Mouse (Mus musculus): Measurements from ENCODE around the gene Chrna3. TPM values are rescaled to one million over a fixed set of nuclear protein-coding genes. Genes with fewer than 3 reads are reported as not detected.

Gene Chrna3
- 4.5 and 5.6 TPM in 2 replicates for polyA plus RNA-seq (2015; fragmentation: Nextera tagmentation; extraction: Ambion mirVana)

GRCm38 (mm10) chr9:55026275-55026663, at the start of gene Chrna3:
Chrna3 (minus strand) TSS chr9:55026562.
- peak within 1 kb of the TSS; percentile 71 for H3K9ac ChIP-seq
- ATAC-seq = peak; percentile 68
- H3K27ac ChIP-seq = no peak within 1 kb of the TSS
- H3K27me3 ChIP-seq = peaks cover 45% of the 10 kb centered on the region
- H3K9me3 ChIP-seq (replicated peaks) = no peaks in the 10 kb centered on the region
- peak within 1 kb of the TSS; percentile 53 for H3K4me3 ChIP-seq
- H3K4me1 ChIP-seq = peaks cover 17% of the 10 kb centered on the region
- H3K36me3 ChIP-seq (ENCODE audit: poor library complexity, severe bottlenecking) = no peaks in the 10 kb centered on the region
- under 1% methylated on average over 39 of the region's 39 CpGs for WGBS
- H3K4me2 ChIP-seq = peak within 1 kb of the TSS; percentile 88

GRCm38 (mm10) chr9:55067965-55068265, 41.6 kb upstream of the Chrna3 start:
- H3K4me3 ChIP-seq = no peak overlapping the region
- peak overlapping the region; percentile 21; the same call in 1 of the 2 replicates for H3K27ac ChIP-seq
- H3K36me3 ChIP-seq (ENCODE audit: poor library complexity, severe bottlenecking) = no peaks in the 10 kb centered on the region
- no peaks in the 10 kb centered on the region for H3K9me3 ChIP-seq (replicated peaks)
- no peak for ATAC-seq
- H3K4me2 ChIP-seq = 0 out of 2 replicates have a peak overlapping the region, but pooled peaks have one; percentile 14
- WGBS = 35% methylated on average over 5 of the region's 5 CpGs
- H3K9ac ChIP-seq = no peak overlapping the region
- H3K27me3 ChIP-seq = no peaks in the 10 kb centered on the region
- H3K4me1 ChIP-seq = peaks cover 24% of the 10 kb centered on the region

GRCm38 (mm10) chr9:55067260-55067964, 41.0 kb upstream of the Chrna3 start:
- 7% methylated on average over 8 of the region's 8 CpGs for WGBS
- 0 out of 2 replicates have a peak overlapping the region, but pooled peaks have one; percentile 14 for H3K4me2 ChIP-seq
- peak overlapping the region; percentile 21; the same call in 1 of the 2 replicates for H3K27ac ChIP-seq
- H3K4me1 ChIP-seq = peaks cover 24% of the 10 kb centered on the region
- H3K36me3 ChIP-seq (ENCODE audit: poor library complexity, severe bottlenecking) = no peaks in the 10 kb centered on the region
- ATAC-seq = peak; percentile 70
- no peaks in the 10 kb centered on the region for H3K27me3 ChIP-seq
- no peak overlapping the region for H3K9ac ChIP-seq
- H3K4me3 ChIP-seq = no peak overlapping the region
- no peaks in the 10 kb centered on the region for H3K9me3 ChIP-seq (replicated peaks)

- Histone ChIP-seq H3K4me3 (no peak overlapping the region), H3K27me3 (no peaks in the 10 kb centered on the region), H3K4me2 (no peak overlapping the region), H3K36me3 (ENCODE audit: poor library complexity, severe bottlenecking) (no peaks in the 10 kb centered on the region), H3K4me1 (peaks cover 24% of the 10 kb centered on the region), H3K9me3 (replicated peaks) (no peaks in the 10 kb centered on the region), H3K27ac (no peak overlapping the region), H3K9ac (no peak overlapping the region)
- no peak for ATAC-seq
- 95% methylated on average over 9 of the region's 9 CpGs for WGBS
These were observed 38.9 kb upstream of the Chrna3 start for GRCm38 (mm10) chr9:55065241-55065640.

GRCm38 (mm10) chr9:55058067-55058466, 31.7 kb upstream of the Chrna3 start:
- no peak overlapping the region for H3K4me2 ChIP-seq
- no peaks in the 10 kb centered on the region for H3K9me3 ChIP-seq (replicated peaks)
- H3K27ac ChIP-seq = no peak overlapping the region
- no peak for ATAC-seq
- H3K27me3 ChIP-seq = no peaks in the 10 kb centered on the region
- no peaks in the 10 kb centered on the region for H3K36me3 ChIP-seq (ENCODE audit: poor library complexity, severe bottlenecking)
- 93% methylated on average over 4 of the region's 4 CpGs for WGBS
- no peaks in the 10 kb centered on the region for H3K4me1 ChIP-seq
- H3K4me3 ChIP-seq = no peak overlapping the region
- H3K9ac ChIP-seq = no peak overlapping the region

- no peak for ATAC-seq
- H3K4me3 ChIP-seq = no peak overlapping the region
These were observed 29.1 kb upstream of the Chrna3 start for GRCm38 (mm10) chr9:55055386-55055930.

GRCm38 (mm10) chr9:55048211-55048880, 22.0 kb upstream of the Chrna3 start, which contains the start of gene Chrnb4:
Chrnb4 (minus strand) TSS chr9:55048779.
- Histone ChIP-seq H3K9ac (peak within 1 kb of the TSS; percentile 67), H3K4me1 (peaks cover 9% of the 10 kb centered on the region), H3K27me3 (no peaks in the 10 kb centered on the region), H3K4me3 (peak within 1 kb of the TSS; percentile 52), H3K27ac (no peak within 1 kb of the TSS), H3K9me3 (replicated peaks) (no peaks in the 10 kb centered on the region), H3K4me2 (peak within 1 kb of the TSS; percentile 93), H3K36me3 (ENCODE audit: poor library complexity, severe bottlenecking) (no peaks in the 10 kb centered on the region)
- ATAC-seq = peak; percentile 62; the same call in 1 of the 2 replicates
- WGBS = 3% methylated on average over 22 of the region's 23 CpGs

More at GRCm38 (mm10) chr9:55055386-55055930, 29.1 kb upstream of the Chrna3 start:
- H3K36me3 ChIP-seq (ENCODE audit: poor library complexity, severe bottlenecking) = no peaks in the 10 kb centered on the region
- no peak overlapping the region for H3K4me2 ChIP-seq
- H3K9ac ChIP-seq = no peak overlapping the region
- H3K9me3 ChIP-seq (replicated peaks) = no peaks in the 10 kb centered on the region
- H3K27me3 ChIP-seq = no peaks in the 10 kb centered on the region
- no peaks in the 10 kb centered on the region for H3K4me1 ChIP-seq
- 85% methylated on average over 2 of the region's 2 CpGs for WGBS
- H3K27ac ChIP-seq = no peak overlapping the region

GRCm38 (mm10) chr9:55046764-55047163, 20.4 kb upstream of the Chrna3 start:
- no peak overlapping the region for H3K4me2 ChIP-seq
- peaks cover 9% of the 10 kb centered on the region for H3K4me1 ChIP-seq
- no peak overlapping the region for H3K27ac ChIP-seq
- no peaks in the 10 kb centered on the region for H3K9me3 ChIP-seq (replicated peaks)
- H3K9ac ChIP-seq = no peak overlapping the region
- ATAC-seq = no peak
- WGBS = 1% methylated on average over 3 of the region's 3 CpGs
- H3K27me3 ChIP-seq = no peaks in the 10 kb centered on the region
- H3K4me3 ChIP-seq = no peak overlapping the region
- no peaks in the 10 kb centered on the region for H3K36me3 ChIP-seq (ENCODE audit: poor library complexity, severe bottlenecking)

- H3K4me3 ChIP-seq = no peak overlapping the region
- H3K36me3 ChIP-seq (ENCODE audit: poor library complexity, severe bottlenecking) = no peaks in the 10 kb centered on the region
- no peak overlapping the region for H3K27ac ChIP-seq
- WGBS = 87% methylated on average over 2 of the region's 2 CpGs
- H3K4me1 ChIP-seq = peaks cover 17% of the 10 kb centered on the region
- H3K9ac ChIP-seq = no peak overlapping the region
- no peak for ATAC-seq
- no peaks in the 10 kb centered on the region for H3K27me3 ChIP-seq
- no peak overlapping the region for H3K4me2 ChIP-seq
- no peaks in the 10 kb centered on the region for H3K9me3 ChIP-seq (replicated peaks)
These were observed 18.6 kb upstream of the Chrna3 start for GRCm38 (mm10) chr9:55045001-55045400.

- Histone ChIP-seq H3K27ac (no peak overlapping the region), H3K27me3 (no peaks in the 10 kb centered on the region), H3K4me2 (peak overlapping the region; percentile 10; the same call in 1 of the 2 replicates), H3K4me3 (no peak overlapping the region), H3K4me1 (peaks cover 18% of the 10 kb centered on the region), H3K9me3 (replicated peaks) (no peaks in the 10 kb centered on the region), H3K36me3 (ENCODE audit: poor library complexity, severe bottlenecking) (no peaks in the 10 kb centered on the region), H3K9ac (no peak overlapping the region)
- ATAC-seq = no peak
- 16% methylated on average over 8 of the region's 8 CpGs for WGBS
These were observed 17.3 kb upstream of the Chrna3 start for GRCm38 (mm10) chr9:55043688-55044087.

GRCm38 (mm10) chr9:55041389-55041788, 15.0 kb upstream of the Chrna3 start:
- Histone ChIP-seq H3K9ac (no peak overlapping the region), H3K27ac (no peak overlapping the region), H3K36me3 (ENCODE audit: poor library complexity, severe bottlenecking) (no peaks in the 10 kb centered on the region), H3K9me3 (replicated peaks) (no peaks in the 10 kb centered on the region), H3K4me2 (no peak overlapping the region), H3K4me3 (no peak overlapping the region), H3K27me3 (no peaks in the 10 kb centered on the region), H3K4me1 (peaks cover 11% of the 10 kb centered on the region; the same call in 1 of the 2 replicates)
- peak; percentile 4; the same call in 1 of the 2 replicates for ATAC-seq
- 46% methylated on average over 2 of the region's 2 CpGs for WGBS

- peaks cover 11% of the 10 kb centered on the region; the same call in 1 of the 2 replicates for H3K4me1 ChIP-seq
- no peak overlapping the region for H3K27ac ChIP-seq
- H3K4me3 ChIP-seq = no peak overlapping the region
- H3K36me3 ChIP-seq (ENCODE audit: poor library complexity, severe bottlenecking) = no peaks in the 10 kb centered on the region
- 60% methylated on average over 5 of the region's 5 CpGs for WGBS
- no peaks in the 10 kb centered on the region for H3K9me3 ChIP-seq (replicated peaks)
- no peak overlapping the region for H3K4me2 ChIP-seq
- H3K9ac ChIP-seq = no peak overlapping the region
- no peaks in the 10 kb centered on the region for H3K27me3 ChIP-seq
- ATAC-seq = no peak
These were observed 13.6 kb upstream of the Chrna3 start for GRCm38 (mm10) chr9:55039983-55040382.
